Mouse (Mus musculus): ENCODE results near the gene Pax6. TPM values are rescaled to one million over a fixed set of nuclear protein-coding genes. Genes with fewer than 3 reads are reported as not detected.

Gene Pax6
- polyA plus RNA-seq, 1 experiment, result 63.3 TPM

DNA sequence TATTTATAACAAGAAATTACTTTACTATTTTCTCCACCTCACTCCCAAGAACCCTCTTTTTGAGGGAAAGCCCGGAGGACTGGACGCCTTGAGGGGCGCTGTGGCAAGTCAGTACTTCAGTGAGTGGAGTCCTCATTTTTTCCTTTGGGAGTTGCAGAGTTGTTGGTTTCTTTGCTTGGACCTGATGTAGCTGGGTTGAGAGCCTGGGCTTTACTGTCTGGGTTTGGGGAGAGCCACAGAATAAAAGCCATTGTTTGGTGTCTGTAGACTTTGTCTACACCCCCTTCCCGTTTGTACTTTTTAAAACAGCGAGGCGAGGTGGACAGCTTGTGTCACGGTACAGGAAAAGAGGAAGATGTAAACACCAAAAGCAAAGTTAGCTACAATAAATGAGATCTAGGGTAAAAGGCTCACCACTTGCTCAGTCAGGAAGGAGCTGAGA is 10.2 kb downstream of the Pax6 start:
- no peak for TF ChIP-seq POLR2A (IDR thresholded peaks at IDR 0.05; ENCODE audit: borderline replicate concordance, extremely low read depth, insufficient read depth, insufficient read length, poor library complexity, severe bottlenecking)
- no peak for TF ChIP-seq CTCF (IDR thresholded peaks at IDR 0.05; ENCODE audit: borderline replicate concordance, extremely low read depth, insufficient read depth, insufficient read length)
- DNase-seq (ENCODE audit: low read depth), result peak; percentile 56

DNA sequence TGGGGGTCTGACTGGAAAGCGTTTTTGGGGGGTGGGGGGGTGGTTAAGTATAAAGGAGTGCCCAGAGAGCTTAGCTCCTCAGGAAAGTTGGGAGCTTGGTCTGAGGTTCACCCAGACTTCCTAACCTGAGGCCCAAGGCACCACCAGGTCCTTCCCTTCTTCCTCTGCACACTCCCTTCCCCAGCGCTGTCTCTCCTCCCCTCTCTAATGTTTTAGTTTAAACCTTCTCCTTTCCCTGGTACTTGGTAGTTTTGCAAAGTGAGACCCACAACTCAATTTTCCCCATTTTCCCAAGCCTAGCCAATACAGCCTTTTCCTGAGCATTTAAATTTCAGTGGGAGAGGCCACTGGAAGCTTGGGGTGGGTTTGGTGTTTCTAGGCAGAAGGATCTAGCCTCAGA is 10.6 kb downstream of the Pax6 start:
- TF ChIP-seq CTCF (IDR thresholded peaks at IDR 0.05; ENCODE audit: borderline replicate concordance, extremely low read depth, insufficient read depth, insufficient read length) (no peak), POLR2A (IDR thresholded peaks at IDR 0.05; ENCODE audit: borderline replicate concordance, extremely low read depth, insufficient read depth, insufficient read length, poor library complexity, severe bottlenecking) (no peak)
- DNase-seq (ENCODE audit: low read depth), result peak; percentile 26

DNA sequence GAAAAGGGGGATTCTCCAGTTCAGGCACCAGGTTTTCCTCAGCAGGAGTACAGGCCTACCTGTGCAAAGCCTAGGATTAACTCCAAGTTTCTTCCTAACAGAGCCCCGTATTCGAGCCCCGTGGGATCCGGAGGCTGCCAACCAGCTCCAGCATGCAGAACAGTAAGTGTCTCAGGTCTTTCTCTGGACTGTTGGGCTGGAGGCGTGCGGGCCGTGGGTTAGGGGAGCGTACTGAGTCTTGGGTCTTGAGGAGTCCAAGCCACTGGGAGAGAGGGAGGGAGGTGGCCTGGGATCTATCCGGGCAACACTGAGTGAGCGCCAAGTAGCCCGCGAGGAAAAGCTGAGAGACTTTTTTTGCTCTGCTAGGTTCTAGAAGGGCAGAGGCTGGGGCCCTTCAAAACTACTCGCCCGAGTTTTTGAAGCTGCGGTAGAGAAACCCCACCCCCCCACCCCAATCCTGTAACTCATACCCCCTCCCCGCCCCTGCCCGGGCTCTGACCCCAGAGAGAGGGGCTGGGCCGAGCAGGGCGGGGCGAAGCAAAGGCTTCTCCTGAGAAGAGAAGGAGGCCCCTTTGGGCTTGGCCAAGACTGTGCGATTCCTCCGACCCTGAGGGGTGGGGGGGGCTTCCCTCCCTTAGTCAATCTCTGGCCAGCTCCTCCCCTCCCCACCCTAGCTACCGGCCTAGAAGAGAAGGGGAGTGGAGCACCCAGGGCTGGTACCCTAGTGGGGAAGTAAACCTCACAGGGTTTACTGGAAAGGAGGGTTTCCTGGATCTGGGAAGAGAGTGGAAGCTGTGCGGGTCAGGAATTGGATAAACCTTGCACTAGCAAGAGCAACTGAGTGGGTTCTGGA is 11.7 kb downstream of the Pax6 start:
- TF ChIP-seq POLR2A (IDR thresholded peaks at IDR 0.05; ENCODE audit: borderline replicate concordance, extremely low read depth, insufficient read depth, insufficient read length, poor library complexity, severe bottlenecking), result no peak
- no peak for TF ChIP-seq CTCF (IDR thresholded peaks at IDR 0.05; ENCODE audit: borderline replicate concordance, extremely low read depth, insufficient read depth, insufficient read length)
- DNase-seq (ENCODE audit: low read depth), result peak; percentile 91

GRCm38 (mm10) chr2:105680999-105681710 is 12.5 kb downstream of the Pax6 start:
- DNase-seq (ENCODE audit: low read depth), result peak; percentile 79

GRCm38 (mm10) chr2:105682011-105682501 is 13.4 kb downstream of the Pax6 start:
- DNase-seq (ENCODE audit: low read depth), result peak; percentile 82
- TF ChIP-seq CTCF (IDR thresholded peaks at IDR 0.05; ENCODE audit: borderline replicate concordance, extremely low read depth, insufficient read depth, insufficient read length) (no peak), POLR2A (IDR thresholded peaks at IDR 0.05; ENCODE audit: borderline replicate concordance, extremely low read depth, insufficient read depth, insufficient read length, poor library complexity, severe bottlenecking) (no peak)

More at GRCm38 (mm10) chr2:105680999-105681710, 12.5 kb downstream of the Pax6 start:
- TF ChIP-seq CTCF (IDR thresholded peaks at IDR 0.05; ENCODE audit: borderline replicate concordance, extremely low read depth, insufficient read depth, insufficient read length), result no peak
- no peak for TF ChIP-seq POLR2A (IDR thresholded peaks at IDR 0.05; ENCODE audit: borderline replicate concordance, extremely low read depth, insufficient read depth, insufficient read length, poor library complexity, severe bottlenecking)

DNA sequence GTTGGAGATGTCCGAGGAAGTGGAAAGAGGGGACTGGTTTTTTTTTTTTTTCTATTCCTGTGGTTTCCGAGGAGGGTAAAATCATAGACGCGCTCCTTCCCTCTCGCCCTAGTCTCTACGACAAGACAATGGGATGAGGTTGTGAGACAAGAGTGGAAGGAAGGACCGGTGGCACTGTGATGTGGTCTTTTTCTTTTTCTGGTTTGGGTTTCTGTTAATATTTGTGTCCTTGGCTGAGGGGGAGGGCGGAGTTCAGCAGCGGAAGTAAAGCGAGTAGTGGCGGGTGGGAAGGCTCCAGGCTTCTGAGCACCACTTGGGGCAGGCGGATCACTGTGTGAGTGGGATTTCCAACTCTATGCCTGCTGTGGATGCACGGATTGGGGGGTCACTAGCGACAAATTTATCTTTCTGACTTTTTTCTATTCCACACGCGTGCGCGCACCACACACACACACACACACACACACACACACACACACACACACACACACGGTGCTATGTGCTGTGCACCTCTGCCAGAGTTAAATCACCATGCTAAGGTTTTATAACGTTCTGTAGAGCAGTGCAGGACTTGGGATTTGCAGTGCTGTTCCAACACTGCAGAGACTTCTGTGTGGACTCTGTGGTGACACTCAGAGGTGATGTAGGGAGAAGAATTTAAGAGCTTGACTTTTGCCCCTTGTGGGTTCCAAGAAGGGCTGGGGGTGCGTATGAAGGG is 14.1 kb downstream of the Pax6 start:
- peak; percentile 63 for DNase-seq (ENCODE audit: low read depth)
- no peak for TF ChIP-seq CTCF (IDR thresholded peaks at IDR 0.05; ENCODE audit: borderline replicate concordance, extremely low read depth, insufficient read depth, insufficient read length)
- TF ChIP-seq POLR2A (IDR thresholded peaks at IDR 0.05; ENCODE audit: borderline replicate concordance, extremely low read depth, insufficient read depth, insufficient read length, poor library complexity, severe bottlenecking), result no peak

DNA sequence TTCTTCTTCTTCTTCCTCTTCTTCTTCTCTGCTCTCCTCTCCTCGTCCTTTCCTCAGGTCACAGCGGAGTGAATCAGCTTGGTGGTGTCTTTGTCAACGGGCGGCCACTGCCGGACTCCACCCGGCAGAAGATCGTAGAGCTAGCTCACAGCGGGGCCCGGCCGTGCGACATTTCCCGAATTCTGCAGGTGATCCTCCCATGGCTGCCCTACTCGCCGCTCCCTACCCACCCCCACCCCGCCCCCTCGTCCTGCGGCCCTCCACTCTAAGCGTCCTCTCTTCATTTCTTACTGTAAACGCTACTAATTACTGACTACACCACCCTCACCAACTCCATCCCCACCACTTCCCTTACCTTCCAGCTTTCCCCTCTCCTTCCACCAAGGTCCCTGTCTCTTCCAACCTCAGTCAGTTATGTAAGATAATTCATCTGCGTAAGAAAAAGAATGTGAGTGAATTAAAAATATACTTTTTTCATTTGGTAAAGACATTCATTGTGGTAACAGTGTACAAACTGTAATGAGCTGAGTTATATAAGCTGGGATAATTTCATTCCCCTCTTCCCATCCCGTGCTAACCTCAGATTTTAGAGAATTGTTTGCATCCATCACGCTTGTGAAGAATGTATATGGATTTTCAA is 15.2 kb downstream of the Pax6 start:
- DNase-seq (ENCODE audit: low read depth), result peak; percentile 23
- TF ChIP-seq CTCF (IDR thresholded peaks at IDR 0.05; ENCODE audit: borderline replicate concordance, extremely low read depth, insufficient read depth, insufficient read length), result no peak
- no peak for TF ChIP-seq POLR2A (IDR thresholded peaks at IDR 0.05; ENCODE audit: borderline replicate concordance, extremely low read depth, insufficient read depth, insufficient read length, poor library complexity, severe bottlenecking)

DNA sequence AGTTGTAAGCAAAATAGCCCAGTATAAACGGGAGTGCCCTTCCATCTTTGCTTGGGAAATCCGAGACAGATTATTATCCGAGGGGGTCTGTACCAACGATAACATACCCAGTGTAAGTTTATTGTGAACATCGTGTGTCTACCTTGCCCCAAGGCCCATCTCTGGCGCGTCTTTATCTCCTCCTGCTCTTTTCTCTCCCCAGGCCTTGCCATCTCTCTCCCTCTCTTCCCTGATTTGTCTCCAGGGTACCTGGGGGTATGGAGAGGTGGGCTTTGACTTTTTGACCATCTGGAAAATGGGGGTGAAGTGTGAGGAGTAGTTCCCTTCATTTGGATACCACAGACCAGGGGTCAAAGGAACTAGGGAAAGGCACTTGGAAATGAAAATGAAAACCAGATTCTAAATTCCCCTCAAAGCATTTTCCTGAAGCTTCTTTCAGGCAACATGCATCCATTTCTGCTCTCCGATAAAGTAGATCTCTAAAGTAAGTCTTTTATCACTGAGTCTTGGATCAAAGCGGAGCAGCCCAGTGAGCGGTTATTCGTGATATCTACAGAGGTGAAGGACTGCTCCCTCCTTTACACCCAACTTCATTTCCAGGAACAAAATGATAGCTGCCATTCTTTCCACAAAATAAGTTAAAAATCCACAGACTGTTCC is 16.4 kb downstream of the Pax6 start:
- no peak for DNase-seq (ENCODE audit: low read depth)
- no peak for TF ChIP-seq POLR2A (IDR thresholded peaks at IDR 0.05; ENCODE audit: borderline replicate concordance, extremely low read depth, insufficient read depth, insufficient read length, poor library complexity, severe bottlenecking)
- TF ChIP-seq CTCF (IDR thresholded peaks at IDR 0.05; ENCODE audit: borderline replicate concordance, extremely low read depth, insufficient read depth, insufficient read length), result no peak

DNA sequence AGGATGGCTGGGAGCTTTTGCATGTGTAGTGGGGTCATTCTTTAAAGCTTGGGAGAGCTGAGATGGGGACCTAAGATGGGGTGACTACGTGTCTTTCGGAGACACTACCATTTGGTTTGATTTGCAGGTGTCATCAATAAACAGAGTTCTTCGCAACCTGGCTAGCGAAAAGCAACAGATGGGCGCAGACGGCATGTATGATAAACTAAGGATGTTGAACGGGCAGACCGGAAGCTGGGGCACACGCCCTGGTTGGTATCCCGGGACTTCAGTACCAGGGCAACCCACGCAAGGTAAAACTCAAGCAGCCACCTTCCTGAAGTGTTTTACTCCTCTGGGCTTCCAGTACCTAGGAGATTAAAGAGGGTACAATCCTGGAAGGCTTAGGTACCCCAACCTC is 17.0 kb downstream of the Pax6 start:
- DNase-seq (ENCODE audit: low read depth), result peak; percentile 29
- TF ChIP-seq CTCF (IDR thresholded peaks at IDR 0.05; ENCODE audit: borderline replicate concordance, extremely low read depth, insufficient read depth, insufficient read length), result no peak
- TF ChIP-seq POLR2A (IDR thresholded peaks at IDR 0.05; ENCODE audit: borderline replicate concordance, extremely low read depth, insufficient read depth, insufficient read length, poor library complexity, severe bottlenecking), result no peak

Measured in brain, embryonic 14.5 days (tissue).